Comparison of ENCODE assay signal across 21 mouse cellular contexts in the genomic region with DNA sequence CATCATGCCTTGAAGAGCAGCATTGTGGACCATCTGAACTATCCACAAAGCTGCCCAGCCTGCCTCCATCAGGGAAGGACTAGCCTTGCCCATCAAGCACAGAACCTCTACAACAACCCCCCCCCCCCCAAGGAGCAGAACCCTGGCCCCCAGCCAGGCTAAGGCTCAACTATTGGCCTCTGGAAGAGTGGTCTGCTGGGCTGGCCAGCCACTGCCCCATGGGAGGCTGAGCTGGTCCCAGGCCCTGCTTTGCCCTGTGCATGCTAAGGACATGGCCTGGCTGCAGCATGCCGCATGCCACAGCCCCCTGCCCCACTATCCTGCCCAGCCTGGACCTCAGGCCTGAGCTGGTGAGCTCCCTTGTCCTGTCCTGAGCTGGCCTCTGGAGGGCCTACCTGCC.
"Had no signal": no experiment of that assay in that cellular context is flagged by ENCODE, and none has a peak within 500 bp of the region (broad histone marks: within the 10 kb centered on the region; RNA-seq: fewer than 3 reads in every experiment).

No protein-coding gene starts in this region.

- DNase-seq: kidney, postnatal 25 days; layer of hippocampus, adult 9-11 months; liver, postnatal 0 days; lung, embryonic 14.5 days; retina, postnatal 1 day; right cerebral cortex, postnatal 25 days; spleen, adult 18-20 months; thymus, adult 18-20 months; thymus, postnatal 36 days had no signal

- H3K4me2 ChIP-seq: limb, embryonic 15.5 days; liver, embryonic 11.5 days; lung, embryonic 14.5 days; midbrain, embryonic 12.5 days; midbrain, embryonic 15.5 days; neural tube, embryonic 12.5 days; neural tube, embryonic 15.5 days; stomach, embryonic 15.5 days had no signal

- H3K9ac ChIP-seq: limb, embryonic 15.5 days; liver, embryonic 14.5 days; liver, postnatal 0 days; lung, embryonic 14.5 days; midbrain, embryonic 12.5 days; midbrain, embryonic 15.5 days; neural tube, embryonic 12.5 days; neural tube, embryonic 15.5 days; stomach, embryonic 15.5 days had no signal

- H3K27me3 ChIP-seq: midbrain, embryonic 15.5 days; neural tube, embryonic 15.5 days had no signal

- H3K4me3 ChIP-seq: layer of hippocampus, adult 2 months; limb, embryonic 15.5 days; midbrain, embryonic 12.5 days; midbrain, embryonic 15.5 days; neural tube, embryonic 12.5 days; neural tube, embryonic 15.5 days; stomach, embryonic 15.5 days had no signal

- H3K27ac ChIP-seq: kidney, postnatal 0 days; layer of hippocampus, adult 2 months; limb, embryonic 15.5 days; liver, embryonic 14.5 days; macrophage; midbrain, embryonic 12.5 days; midbrain, embryonic 15.5 days; neural tube, embryonic 12.5 days; neural tube, embryonic 15.5 days; stomach, embryonic 15.5 days had no signal

- ATAC-seq: liver, postnatal 0 days; lung, postnatal 0 days; midbrain, embryonic 15.5 days had no signal

- H3K9me3 ChIP-seq: limb, embryonic 15.5 days; midbrain, embryonic 12.5 days; midbrain, embryonic 15.5 days; neural tube, embryonic 12.5 days; neural tube, embryonic 15.5 days; stomach, embryonic 15.5 days had no signal

- H3K36me3 ChIP-seq: limb, embryonic 15.5 days; stomach, embryonic 15.5 days had no signal
